Mouse (Mus musculus) urinary bladder, postnatal 4 days (tissue): ENCODE data around the gene Nav2.

Experiments
- DNase-seq, 2 experiments: peaks; one replicate each; pipeline ENCODE4 v3.0.0; 2021 to 2022; ENCODE audit warnings: low spot score in 2 of 2

The Nav2 gene

DNA sequence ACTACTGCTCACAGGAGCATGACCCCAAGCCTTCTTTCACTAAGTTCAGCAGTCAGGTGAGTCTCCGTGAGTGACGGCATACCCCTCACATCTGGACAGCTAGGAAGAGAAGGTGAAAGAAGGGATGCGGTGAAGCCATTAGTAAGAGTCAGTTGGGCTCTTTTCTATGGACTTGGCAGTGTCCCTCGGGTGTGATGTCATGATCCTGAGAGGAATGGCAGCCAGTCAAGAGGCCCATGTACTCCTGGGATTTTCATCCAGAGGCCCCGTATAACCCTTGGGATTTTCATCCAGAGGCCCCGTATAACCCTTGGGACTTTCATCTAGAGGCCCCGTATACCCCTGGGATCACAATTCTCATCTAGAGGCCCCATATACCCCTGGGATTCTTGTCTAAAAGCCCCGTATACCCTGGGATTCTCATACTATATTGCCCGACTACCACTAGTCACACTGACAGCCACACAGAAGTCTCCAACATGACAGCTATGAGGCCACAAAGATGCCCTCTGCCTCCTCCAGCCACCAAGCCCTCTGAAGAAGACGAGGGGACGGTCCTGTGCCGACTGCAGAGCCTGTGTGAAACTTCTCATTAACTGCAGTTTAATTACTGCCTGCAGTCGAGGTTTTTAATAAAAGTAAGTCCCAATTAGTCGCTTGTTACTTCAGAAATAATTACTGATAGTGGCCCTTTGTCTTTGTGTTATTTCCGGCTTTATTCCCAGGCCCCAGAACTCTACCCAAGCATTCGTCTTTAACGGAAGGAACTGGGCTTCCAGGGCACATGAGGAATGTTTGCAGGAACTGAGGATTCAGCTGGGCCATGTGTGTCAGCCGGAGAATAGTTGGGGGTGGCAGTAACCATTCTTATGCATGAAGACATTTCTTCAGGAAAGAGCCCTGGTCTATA is 251.4 kb downstream of the Nav2 start:
- DNase-seq = no peak

DNA sequence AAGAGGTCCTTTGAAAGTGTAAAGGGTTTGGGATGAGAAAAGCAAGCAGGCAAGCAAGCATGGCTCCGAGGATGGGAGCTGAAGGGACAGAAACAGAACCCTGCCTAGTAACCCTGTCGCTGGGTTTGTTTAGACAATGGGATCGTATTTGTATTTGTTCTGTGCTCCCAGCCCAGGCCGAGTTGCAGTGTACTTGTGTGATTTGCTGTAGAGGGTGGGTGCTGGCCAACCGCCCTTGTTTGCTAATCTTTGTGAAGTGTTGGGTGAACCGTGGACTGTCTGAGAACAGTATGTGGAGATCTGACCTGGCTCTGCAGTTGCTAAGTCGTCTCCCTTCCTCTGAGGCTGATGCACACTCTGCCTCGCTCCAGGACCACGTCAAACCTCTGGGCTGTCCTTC is 253.6 kb downstream of the Nav2 start:
- no peak for DNase-seq

DNA sequence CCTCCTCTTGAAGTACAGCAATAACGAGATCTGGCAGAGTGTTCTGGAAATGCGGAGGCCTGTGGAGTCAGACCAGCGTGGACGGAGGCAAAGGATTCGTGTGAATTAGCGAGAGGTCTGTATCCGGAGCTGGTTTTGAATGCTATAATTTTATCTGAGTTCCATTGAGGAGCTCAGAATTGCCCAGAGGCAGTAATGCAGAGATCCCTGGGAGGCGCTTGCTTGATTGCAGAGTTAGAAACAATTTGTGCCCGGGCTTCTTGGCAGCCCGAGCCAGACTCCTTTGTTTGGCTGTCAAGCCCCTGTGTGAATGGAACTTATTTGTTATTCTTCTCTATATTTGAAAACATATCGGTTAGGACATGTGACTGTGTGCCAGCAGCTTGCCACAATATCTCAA is 255.3 kb downstream of the Nav2 start:
- DNase-seq = no peak

DNA sequence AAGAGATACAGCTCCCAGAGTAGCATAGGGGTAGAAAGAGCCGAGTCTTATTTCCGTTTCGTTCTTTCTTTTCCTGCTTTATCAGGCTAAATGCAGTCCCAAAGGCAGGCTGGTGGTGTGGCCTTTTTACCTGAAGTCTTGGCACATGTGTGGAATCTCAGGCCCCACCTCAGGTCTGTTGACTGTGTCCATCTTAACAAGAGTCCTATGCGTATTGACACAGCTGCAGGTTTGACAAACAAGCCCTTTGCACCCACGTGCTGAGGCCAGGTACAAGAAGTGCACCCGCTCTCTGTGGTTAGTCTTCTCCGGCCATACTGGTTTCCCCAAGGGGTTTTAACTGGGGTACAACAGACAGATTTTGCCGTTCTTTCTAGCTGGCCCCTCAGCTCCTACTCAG is 256.4 kb downstream of the Nav2 start:
- DNase-seq = no peak

DNA sequence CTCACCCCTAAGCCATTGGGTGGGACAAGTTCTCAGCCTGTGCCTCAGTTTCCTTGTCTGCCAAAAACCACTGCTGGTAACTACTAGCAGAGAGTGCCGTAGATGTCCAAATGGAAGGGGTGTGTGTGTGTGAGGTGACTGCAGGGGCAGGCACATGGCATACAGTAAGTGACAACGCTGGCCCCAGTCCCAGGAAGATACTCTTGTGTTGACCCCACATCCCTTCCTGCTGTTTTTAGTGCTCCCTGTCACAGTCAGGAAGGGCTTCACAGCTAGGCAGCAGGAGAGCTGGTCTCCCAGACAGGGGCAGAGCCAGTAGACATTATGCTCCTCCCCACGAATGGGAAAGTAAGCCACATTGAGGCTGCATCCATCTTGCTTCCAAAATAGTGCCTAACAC is 264.4 kb downstream of the Nav2 start:
- no peak for DNase-seq

DNA sequence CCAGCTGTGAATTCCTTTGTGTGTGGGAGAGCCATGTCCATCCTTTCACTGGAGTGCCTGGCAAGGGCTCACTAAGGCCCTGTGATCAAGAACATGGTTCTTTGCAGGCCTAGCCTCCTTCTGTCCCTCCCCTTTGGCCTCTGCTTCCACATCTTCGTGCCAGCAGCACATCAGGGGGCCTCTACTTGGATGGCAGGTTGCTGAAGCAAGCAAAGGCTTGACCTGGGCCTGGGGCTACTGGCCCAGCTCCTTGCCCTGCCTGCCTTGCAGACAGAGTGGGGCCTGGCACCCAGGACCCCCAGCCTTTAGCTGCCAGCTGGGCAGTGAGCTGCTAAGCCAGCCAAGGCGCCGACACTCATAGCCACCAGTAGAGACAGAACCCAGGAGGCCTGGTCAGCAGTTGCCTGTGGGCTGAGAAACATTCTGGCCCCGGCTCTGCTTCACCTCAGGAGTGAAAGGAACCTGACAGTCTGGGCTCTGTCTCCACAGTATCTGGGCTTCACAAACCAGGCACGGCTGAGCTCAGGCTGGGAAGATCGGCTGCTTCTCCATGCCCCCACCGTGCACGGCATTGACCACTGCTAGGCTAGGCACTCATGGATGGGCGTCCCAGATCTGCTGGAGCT is 267.4 kb downstream of the Nav2 start:
- DNase-seq = no peak

DNA sequence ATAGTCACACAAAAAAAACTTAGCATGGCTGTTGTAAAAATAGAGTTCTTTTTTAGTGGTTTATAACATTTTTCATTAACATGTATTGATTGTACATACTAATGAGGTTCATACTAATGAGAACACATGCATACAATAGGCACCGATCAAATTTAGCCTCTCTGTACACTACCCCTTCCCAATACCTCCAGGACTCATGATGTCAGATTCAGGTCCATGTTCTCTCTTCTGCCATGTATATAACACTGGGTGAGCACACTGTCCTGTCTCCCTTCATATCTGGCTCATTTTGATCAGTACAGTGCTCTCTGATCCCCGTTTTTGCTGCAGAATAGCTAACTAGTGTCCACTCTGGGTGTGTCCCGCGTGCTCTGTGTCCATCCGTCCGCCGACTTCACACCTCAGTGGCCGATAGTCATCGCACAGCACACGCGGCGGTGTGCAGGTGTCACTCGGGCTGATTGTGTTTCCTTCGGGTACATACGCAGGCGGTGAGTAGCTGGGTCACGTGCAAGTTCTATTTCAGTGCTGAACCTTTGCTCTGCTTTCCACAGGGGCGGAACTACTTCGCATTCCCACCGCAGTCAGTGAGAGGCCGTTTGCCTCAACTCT is 268.2 kb downstream of the Nav2 start:
- DNase-seq = no peak

DNA sequence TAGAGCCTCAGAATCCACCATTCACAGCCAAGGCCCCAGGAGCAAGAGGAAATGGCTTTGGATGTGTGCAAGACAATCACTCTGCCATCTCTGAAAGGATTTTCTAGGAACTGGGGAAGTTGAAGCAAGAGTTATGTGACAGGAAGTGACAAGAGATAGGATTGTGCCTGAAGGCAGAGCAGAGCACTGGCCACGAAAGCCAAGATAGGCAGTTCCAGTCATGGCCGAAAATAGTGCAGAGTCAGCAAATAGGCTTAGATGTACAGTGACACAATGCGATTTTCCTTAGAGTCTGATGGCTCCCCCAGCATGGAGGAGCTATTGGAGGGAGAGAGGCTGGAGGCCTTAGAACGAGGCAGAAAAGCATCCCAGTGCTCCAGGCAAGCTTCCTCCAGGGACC is 269.7 kb downstream of the Nav2 start:
- no peak for DNase-seq

DNA sequence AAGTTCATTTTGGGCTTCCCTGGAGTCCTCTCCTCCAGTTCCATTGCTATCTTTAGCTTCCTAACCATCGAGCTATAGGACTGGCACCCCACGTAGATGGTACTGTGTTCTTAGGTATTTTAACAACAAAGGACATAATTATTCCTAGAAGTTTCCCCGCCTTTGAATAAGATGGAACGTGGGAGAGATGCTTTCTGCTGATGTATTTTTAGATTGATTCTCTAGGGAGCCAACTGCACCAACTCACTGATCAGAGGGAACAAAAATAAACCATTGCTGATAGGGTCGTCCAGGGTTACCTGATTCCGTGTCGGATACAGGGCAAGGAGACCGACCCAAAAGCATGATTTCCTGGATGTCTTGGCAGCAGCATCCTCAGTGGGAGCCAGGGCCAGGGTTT is 272.5 kb downstream of the Nav2 start:
- DNase-seq = no peak

DNA sequence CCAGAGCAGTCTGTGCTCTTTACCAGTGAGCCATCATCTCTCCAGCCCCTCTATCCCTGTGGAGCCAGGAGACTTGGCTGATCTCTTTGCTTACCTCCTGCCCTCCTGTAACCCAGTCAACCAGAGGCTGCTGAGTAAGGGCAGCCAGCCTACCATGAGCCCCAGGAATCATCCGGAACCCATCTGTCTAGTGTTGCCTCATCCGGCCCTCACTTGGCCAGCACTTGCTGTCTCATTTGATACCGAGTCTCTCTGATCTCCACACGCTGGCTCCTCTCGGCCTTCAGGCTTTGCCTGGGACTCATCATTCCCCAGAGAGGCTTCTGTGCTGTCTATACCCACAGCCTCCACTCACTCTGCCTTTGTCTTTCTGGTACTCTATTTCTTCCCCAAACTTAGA is 273.9 kb downstream of the Nav2 start:
- no peak for DNase-seq

DNA sequence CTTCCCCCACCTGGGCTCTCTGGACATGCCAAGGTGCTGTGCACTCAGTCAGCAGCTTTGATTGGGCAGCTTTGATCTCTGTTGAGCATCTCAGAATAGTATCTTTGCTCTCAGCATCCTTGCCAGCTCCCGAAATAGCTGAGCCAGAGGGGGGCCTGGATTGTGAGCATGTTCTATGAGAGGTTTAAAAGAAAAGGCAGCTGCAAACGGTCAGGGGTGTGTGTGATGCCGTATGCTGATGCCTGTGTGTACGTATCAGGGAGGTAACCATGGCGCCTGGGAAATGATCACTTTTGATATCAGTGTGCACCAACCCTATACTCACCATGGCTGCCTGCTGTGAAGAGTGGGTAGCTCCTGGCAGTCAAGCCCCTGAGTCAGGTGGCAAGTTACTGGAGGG is 275.2 kb downstream of the Nav2 start:
- DNase-seq = no peak

DNA sequence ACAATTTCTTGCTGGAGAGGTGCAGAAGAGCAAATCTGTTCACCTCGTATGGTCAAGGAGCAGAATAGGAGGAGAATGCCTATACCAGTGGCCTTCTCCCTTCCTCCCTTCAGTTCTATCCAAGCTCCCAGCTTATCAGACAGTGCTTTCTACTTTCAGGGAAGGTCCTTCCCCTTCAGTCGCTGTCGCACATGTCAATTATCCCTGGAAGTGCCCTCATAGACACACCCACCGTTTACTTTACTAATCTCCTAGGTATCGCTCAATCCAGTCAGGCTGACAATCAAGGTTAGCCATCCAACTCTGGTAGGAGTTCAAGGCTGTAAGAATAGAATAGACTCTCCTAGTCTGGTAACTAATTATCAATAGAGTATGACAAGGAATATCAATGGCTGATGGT is 277.5 kb downstream of the Nav2 start:
- DNase-seq = no peak

DNA sequence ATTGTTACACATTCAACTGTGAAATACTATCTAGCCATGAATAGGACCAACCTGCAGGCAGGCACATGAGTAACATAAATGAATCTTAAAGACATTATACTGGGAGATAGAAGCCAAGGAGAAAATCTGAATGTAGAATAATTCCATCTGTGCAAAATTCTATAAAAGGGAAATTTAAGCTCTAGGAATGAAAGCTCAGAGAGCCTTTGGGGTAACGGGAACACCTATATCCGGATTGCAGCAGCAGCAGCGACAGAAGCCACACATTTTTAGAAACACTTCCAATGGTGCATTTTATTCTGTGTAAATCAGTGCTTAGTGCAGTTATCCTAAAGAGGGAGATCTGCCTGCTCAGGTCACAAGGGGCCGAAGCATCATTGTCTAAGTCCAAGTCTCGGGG is 280.8 kb downstream of the Nav2 start:
- DNase-seq = no peak

DNA sequence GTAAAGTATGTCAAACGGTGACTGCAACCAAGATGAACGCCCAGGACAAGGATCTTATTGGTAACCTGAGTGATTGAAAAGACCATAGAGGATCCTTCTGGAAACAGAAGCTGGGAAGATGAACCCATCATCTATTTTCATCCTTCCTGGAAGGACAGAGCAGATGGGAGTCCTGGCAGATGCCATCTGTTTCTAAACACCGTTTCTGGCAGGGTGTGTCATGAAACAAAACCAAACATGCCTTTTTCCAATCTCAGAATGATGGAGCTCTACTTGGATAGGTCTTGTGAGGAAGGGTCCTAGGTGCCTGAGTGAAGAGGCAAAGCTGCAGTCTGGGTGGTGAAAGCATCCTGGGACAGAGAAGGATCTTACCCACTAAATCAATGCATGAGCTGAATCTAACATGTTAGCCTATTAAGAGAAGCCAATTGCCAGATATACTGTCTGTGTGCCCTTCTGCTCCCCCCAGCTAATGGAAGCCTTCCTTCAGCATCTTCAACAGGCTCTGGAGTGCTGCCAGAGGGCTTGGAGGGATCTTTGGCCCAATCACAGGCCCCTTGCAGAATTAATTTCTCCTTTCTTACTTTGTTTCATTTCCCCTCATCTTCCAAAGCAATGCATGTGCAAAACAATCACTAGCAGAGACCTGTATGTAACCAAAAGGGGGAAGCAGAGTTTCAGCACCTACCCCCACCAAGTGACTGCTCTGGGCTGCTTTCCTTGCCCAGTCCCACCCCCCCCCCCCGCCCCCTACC is 281.9 kb downstream of the Nav2 start:
- DNase-seq = no peak

DNA sequence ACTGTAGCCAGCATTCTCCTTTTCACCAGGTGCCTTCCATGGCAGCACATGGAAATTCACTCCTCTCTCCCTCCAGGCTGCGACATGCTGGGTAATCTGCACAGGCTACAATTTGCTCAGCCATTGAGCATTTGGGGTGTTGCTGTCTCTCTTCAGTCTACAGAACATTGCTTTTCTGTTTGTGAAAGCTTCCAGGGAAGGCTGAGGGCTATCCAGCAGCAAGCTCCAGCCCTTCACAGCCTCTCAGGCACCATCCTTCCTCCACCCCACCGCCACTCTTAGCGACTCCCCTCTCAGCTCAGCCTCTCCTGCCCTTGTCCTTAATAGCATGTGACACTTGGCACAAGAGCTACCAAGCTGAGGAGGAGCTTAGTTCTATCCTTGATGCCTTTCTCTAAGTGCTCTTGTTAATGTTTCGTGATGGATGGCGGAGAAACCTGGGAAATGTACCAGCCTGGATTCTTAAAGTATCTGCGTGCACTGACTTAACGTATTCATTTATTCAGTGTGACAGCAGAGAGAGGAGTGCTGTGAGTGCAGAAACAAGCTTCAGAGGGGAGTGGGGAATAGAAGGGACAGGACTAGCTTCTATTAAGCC is 282.7 kb downstream of the Nav2 start:
- DNase-seq = no peak

DNA sequence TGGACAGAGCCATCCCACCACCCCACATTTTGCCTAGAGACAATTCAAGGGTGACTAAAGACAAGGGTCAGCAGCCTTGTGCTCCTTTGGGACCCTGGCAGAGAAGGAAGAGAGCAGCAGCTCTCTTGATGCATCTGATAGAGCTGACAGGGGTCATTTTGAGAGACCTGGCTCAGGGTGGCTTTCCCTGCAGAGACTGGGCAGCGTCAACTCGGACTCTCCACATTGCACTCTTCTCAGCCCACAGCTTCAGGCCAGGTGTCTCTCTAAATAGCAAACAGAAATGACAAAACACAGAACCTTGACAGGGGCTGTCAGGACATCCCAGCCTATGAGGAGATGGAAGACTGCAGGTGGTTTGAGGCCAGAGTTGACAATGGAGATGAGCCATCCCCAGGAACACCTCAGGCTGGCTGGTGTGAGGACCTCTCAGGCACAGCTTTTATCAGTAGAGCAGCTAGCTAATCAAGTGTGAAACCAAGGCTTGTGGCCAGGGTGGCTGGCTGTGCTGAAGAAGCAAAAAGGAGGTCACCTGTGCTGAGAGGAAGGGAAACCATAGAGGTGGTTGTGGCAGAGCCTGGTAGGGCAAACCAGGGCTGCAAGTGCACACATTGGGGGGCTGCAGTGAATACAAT is 283.7 kb downstream of the Nav2 start:
- no peak for DNase-seq

DNA sequence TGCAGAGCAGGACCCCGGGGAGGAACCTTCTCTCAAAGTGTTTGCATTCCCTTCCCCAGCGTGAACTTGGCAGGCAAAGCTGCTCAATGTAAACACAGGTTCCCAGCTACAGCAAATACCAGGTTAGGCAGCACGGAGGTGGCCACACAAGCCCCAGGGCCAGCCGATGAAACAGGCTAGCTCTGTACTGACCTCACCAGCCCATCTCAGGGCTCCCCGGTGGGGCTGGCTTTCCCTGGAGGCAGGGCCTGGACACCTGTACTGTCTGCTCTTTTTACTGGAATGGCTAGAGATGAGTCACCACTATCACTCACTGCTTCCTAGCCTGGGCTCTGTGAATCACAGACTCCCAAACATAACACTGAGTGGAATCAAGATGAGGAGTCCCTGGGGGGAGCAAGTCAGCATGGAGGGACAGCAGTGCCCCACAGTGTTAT is 287.2 kb downstream of the Nav2 start:
- no peak for DNase-seq

DNA sequence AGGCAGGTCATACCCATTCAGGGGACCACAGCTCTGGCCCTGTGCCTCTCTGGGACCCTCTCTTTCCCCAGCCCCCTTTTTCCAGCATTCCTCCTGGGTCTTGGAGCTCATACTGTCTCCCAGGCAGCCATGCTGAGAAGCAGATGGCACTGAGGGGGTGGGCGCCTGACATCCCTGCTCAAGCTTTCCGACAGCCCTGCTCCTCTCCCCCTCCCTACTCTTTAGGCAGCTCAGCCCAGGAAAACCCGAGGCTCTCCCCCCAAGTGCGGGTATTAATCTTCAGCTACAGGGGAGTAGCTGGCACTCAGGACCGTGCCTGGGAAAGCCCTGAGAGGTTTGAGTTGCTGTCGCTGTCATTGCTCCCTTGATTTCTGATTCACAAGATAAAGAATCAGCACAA is 290.9 kb downstream of the Nav2 start:
- no peak for DNase-seq

DNA sequence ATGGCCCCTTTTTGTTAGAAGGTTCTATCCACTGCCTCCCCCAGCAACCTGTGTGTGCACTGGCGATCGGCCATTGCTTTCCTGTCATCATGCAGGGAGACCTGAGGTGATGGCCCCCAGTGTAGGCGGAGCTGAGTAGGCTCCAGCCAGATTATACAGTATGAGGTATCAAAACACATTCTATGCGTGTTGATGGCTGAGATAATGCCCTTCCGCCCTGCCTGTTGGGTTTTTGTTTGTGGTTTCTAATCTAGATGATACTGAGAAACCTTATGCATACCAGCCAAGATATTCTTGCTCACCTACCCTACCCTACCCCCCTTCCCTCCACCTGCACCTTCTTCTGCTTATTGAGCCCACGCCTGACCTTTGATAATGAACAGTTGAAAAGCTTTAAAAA is 291.8 kb downstream of the Nav2 start:
- no peak for DNase-seq

DNA sequence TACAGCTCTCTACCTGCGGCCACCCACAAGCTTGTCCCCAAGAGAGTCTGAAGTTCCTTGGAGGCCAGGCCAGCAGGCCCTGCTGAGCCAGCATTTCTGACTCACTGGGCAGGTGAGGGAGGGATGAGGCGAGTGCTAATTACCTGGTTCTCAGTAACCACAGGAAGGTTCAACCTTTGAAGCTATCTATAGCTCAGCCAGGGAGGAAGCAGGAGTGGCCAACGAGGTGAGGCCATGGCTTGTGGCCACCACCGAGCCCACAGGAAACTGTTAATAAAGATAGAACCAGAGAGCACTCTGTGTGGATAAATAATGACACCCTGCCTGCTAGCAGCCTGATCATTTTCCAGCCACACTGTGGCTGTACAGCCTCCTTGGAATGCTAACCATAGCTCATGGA is 294.5 kb downstream of the Nav2 start:
- DNase-seq = no peak

DNA sequence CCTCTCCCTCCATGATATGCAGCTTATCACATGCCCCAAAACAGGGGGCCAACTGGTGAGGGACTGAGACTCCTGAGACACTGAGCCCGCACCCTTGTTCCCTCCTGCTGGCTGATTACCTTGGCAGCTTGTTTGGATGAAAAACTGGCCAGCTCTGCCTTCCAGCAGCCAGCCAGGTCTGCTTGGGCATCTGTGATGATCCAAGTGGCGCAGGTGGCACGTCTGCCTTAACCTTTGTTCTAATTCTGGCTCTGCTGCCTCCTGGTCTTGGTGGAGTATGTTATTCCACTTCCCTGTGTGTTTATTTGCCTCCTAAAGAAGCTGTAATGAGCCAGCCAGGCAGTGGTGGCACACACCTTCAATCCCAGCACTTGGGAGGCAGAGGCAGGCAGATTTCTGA is 296.3 kb downstream of the Nav2 start:
- DNase-seq = no peak
